Mouse (Mus musculus) olfactory bulb, adult 2 months (tissue): Measurements from ENCODE around the gene Nudc. TPM values are rescaled to one million over a fixed set of nuclear protein-coding genes. Genes with fewer than 3 reads are reported as not detected.

Source experiments
- H3K27ac ChIP-seq: fragments of 200-500 bp; 2 replicates; pipeline ENCODE4 v1.5.1; 2012; ENCODE audit warnings: low read depth, low read length; ENCODE audit not compliant: insufficient read depth
- H3K4me1 ChIP-seq: fragments of 200-500 bp; 2 replicates; pipeline ENCODE4 v1.6.1; 2012; ENCODE audit warnings: low read length; ENCODE audit not compliant: control insufficient read depth, insufficient read depth
- H3K4me3 ChIP-seq: fragments of 200-500 bp; 2 replicates; pipeline ENCODE4 v1.5.1; 2012; ENCODE audit warnings: mild to moderate bottlenecking, low read depth, low read length, moderate library complexity; ENCODE audit not compliant: insufficient read depth
- CTCF ChIP-seq: fragments of 200-500 bp; IDR thresholded peaks from 2 replicates; pipeline ENCODE4 v1.5.1; 2012; ENCODE audit warnings: low read depth, mild to moderate bottlenecking, low read length, moderate library complexity; ENCODE audit not compliant: insufficient read depth
- POLR2A ChIP-seq: fragments of 200-500 bp; IDR thresholded peaks from 2 replicates; pipeline ENCODE4 v1.6.1; 2012; ENCODE audit warnings: mild to moderate bottlenecking, low read depth, low read length, moderate library complexity; ENCODE audit not compliant: insufficient read depth
- WGBS: fragments of 180-500 bp; shearing (Covaris S2); methylation state at CpG from one replicate; pipeline ENCODE4 v1.1.7; 2018; 5-methylcytosine and 5-hydroxymethylcytosine counted together
- polyA plus RNA-seq: library from polyadenylated mRNA; stranded (reverse); fragments of >200 nt; gene quantifications from 2 replicates; pipeline ENCODE4 v1.2.4, GENCODE M21; 2012; ENCODE audit warnings: low replicate concordance; ENCODE audit not compliant: missing spikeins, insufficient read depth, insufficient read length

The Nudc gene
- polyA plus RNA-seq, result 355 TPM in 1 of 2 replicates, not detected in the other

- TF ChIP-seq POLR2A (peak; percentile 95), CTCF (no peak)
- H3K4me1 ChIP-seq, result peaks cover 11% of the 10 kb centered on the region
- under 1% methylated on average over 75 of the region's 77 CpGs for WGBS
- H3K4me3 ChIP-seq, result peak within 1 kb of the TSS; percentile 69
- H3K27ac ChIP-seq, result 0 out of 2 replicates have a peak within 1 kb of the TSS, but pooled peaks have one; percentile 7
Measured at GRCm38 (mm10) chr4:133545272-133546231, at the start of gene Nudc. TSS of gene Nudc (minus strand) at chr4:133545996.

GRCm38 (mm10) chr4:133595538-133595937, 49.7 kb upstream of the Nudc start:
- Histone ChIP-seq H3K4me3 (no peak overlapping the region), H3K4me1 (peaks cover 17% of the 10 kb centered on the region), H3K27ac (no peak overlapping the region)
- 70% methylated on average over 7 of the region's 7 CpGs for WGBS
- TF ChIP-seq POLR2A (no peak), CTCF (no peak)

- H3K4me1 ChIP-seq, result peaks cover 8% of the 10 kb centered on the region
- H3K27ac ChIP-seq, result no peak overlapping the region
- WGBS, result 28% methylated on average over 7 of the region's 7 CpGs
- H3K4me3 ChIP-seq, result no peak overlapping the region
- TF ChIP-seq CTCF (peak; percentile 65), POLR2A (no peak)
Measured at GRCm38 (mm10) chr4:133592570-133592969, 46.8 kb upstream of the Nudc start.

GRCm38 (mm10) chr4:133584059-133584951, 38.5 kb upstream of the Nudc start, which contains the start of gene Gpn2:
TSS of gene Gpn2 (plus strand) at chr4:133584362.
- WGBS, result under 1% methylated on average over 65 of the region's 65 CpGs
- Histone ChIP-seq H3K4me1 (peaks cover 8% of the 10 kb centered on the region), H3K4me3 (peak within 1 kb of the TSS; percentile 72), H3K27ac (peak within 1 kb of the TSS; percentile 81)
- TF ChIP-seq CTCF, result no peak
- TF ChIP-seq POLR2A, result peak; percentile 83

GRCm38 (mm10) chr4:133583690-133584058, 37.9 kb upstream of the Nudc start:
- TF ChIP-seq POLR2A (no peak), CTCF (no peak)
- Histone ChIP-seq H3K4me3 (peak overlapping the region; percentile 72), H3K27ac (peak overlapping the region; percentile 81), H3K4me1 (peaks cover 8% of the 10 kb centered on the region)
- 65% methylated on average over 6 of the region's 6 CpGs for WGBS

- TF ChIP-seq POLR2A (no peak), CTCF (no peak)
- no peak overlapping the region for H3K27ac ChIP-seq
- WGBS, result 54% methylated on average over 12 of the region's 12 CpGs
- H3K4me3 ChIP-seq, result no peak overlapping the region
- peaks cover 4% of the 10 kb centered on the region for H3K4me1 ChIP-seq
Measured at GRCm38 (mm10) chr4:133577983-133578382, 32.2 kb upstream of the Nudc start.

GRCm38 (mm10) chr4:133574843-133575202, 29.0 kb upstream of the Nudc start:
- no peak overlapping the region for H3K27ac ChIP-seq
- TF ChIP-seq CTCF (no peak), POLR2A (no peak)
- H3K4me3 ChIP-seq, result peak overlapping the region; percentile 57
- 1% methylated on average over 41 of the region's 41 CpGs for WGBS
- H3K4me1 ChIP-seq, result peaks cover 4% of the 10 kb centered on the region

GRCm38 (mm10) chr4:133574070-133574842, 28.5 kb upstream of the Nudc start, which contains the start of gene Gpatch3:
TSS of gene Gpatch3 (plus strand) at chr4:133574745.
- peaks cover 4% of the 10 kb centered on the region for H3K4me1 ChIP-seq
- H3K27ac ChIP-seq, result peak within 1 kb of the TSS; percentile 18; the same call in 1 of the 2 replicates
- TF ChIP-seq CTCF (no peak), POLR2A (0 out of 2 replicates have a peak, but pooled peaks have one; percentile 28)
- WGBS, result 4% methylated on average over 44 of the region's 44 CpGs
- H3K4me3 ChIP-seq, result peak within 1 kb of the TSS; percentile 57
